Mouse (Mus musculus): ENCODE results near the gene Sgms2.

Sgms2 gene

DNA sequence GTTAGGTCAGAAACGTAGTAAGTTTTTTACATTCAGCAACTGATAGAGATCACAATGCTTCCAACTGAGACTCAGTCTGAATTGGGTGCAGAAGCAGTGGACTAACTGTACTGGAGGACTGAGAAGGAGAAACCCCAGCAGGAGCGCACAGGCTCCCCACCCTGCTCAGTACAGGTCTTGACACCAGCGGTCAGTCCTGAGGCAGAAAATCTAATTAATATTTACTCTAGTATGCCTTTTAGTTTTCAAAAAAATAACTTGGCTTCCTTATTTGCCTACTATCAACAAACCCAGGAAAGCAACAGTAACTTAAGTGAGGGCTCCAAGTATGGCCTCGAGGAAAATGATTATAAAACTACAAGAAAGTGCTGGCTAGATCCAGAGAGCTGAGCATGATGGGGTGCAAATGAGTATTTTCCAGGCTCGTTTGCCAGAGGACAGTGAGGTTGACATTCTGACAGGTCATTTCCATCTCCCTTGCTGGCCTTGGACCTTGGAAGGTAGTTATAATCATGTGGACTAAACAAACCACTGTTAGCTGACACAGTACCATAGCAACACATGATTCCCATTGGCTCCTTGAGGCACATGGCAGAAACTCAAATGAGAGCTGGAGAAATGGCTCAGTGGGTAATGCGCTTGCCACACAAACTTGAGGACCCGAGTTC lies 25.3 kb upstream of the Sgms2 start:
- Histone ChIP-seq H3K9me3 (ENCODE audit: low read length) (no peaks in the 10 kb centered on the region), H3K36me3 (ENCODE audit: insufficient read depth, low read length) (no peaks in the 10 kb centered on the region), H3K27me3 (ENCODE audit: insufficient read depth, low read length) (no peaks in the 10 kb centered on the region), H3K4me1 (replicated peaks; ENCODE audit: low read depth, low read length) (peaks cover 12% of the 10 kb centered on the region), H3K4me3 (replicated peaks; ENCODE audit: low read length) (no peak overlapping the region)
- TF ChIP-seq POU5F1 (IDR thresholded peaks at IDR 0.05; ENCODE audit: borderline replicate concordance, low read length) (no peak), NANOG (IDR thresholded peaks at IDR 0.05; ENCODE audit: borderline replicate concordance, low read length) (no peak), CTCF (conservative IDR thresholded peaks at IDR 0.05; ENCODE audit: low read length) (no peak)

DNA sequence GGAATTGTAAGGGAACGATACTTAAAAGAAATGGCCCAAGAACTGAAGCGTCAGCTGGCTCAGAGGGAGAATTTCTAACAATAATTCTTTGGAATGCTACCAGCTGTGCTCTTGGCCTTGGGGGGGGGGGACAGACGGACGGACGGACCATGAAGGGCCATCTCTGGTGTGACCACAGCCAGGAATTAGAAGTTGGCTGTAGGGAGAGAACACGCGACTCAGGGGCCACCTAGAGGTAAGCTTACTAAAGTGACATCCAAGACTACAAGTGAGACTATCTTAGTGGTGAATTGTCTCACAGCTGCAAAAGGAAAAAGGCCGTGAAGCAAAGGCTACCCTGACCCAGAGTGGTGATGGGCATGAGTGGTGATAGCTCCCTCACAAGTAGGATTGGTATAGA lies 20.4 kb upstream of the Sgms2 start:
- Histone ChIP-seq H3K36me3 (ENCODE audit: insufficient read depth, low read length) (no peaks in the 10 kb centered on the region), H3K4me3 (replicated peaks; ENCODE audit: low read length) (no peak overlapping the region), H3K9me3 (ENCODE audit: low read length) (no peaks in the 10 kb centered on the region), H3K4me1 (replicated peaks; ENCODE audit: low read depth, low read length) (no peaks in the 10 kb centered on the region), H3K27me3 (ENCODE audit: insufficient read depth, low read length) (no peaks in the 10 kb centered on the region)
- TF ChIP-seq CTCF (conservative IDR thresholded peaks at IDR 0.05; ENCODE audit: low read length), result no peak
- no peak for TF ChIP-seq NANOG (IDR thresholded peaks at IDR 0.05; ENCODE audit: borderline replicate concordance, low read length)
- no peak for TF ChIP-seq POU5F1 (IDR thresholded peaks at IDR 0.05; ENCODE audit: borderline replicate concordance, low read length)

DNA sequence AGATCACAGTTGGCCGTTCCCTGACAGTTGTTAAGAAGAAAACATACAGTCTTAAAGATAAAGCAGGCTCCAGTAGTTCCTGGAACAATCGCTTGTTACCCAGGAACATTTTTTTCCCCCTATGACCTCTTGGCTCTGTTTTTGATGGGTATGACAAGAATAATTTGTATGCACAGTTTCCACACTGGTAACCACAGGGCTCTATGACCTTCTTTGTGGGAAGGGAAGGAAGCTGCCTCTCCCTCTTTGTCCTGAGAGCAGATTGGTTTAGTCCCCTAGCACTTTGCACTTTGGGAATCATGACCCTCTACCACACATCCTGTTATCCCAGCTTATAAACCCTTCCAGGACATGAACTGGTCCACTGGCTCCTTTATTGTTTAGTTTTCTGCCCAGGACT lies 16.8 kb upstream of the Sgms2 start:
- Histone ChIP-seq H3K9me3 (ENCODE audit: low read length) (no peaks in the 10 kb centered on the region), H3K36me3 (ENCODE audit: insufficient read depth, low read length) (no peaks in the 10 kb centered on the region), H3K4me1 (replicated peaks; ENCODE audit: low read depth, low read length) (no peaks in the 10 kb centered on the region), H3K27me3 (ENCODE audit: insufficient read depth, low read length) (peaks cover 5% of the 10 kb centered on the region; the same call in 1 of the 2 replicates), H3K4me3 (replicated peaks; ENCODE audit: low read length) (no peak overlapping the region)
- TF ChIP-seq NANOG (IDR thresholded peaks at IDR 0.05; ENCODE audit: borderline replicate concordance, low read length) (no peak), POU5F1 (IDR thresholded peaks at IDR 0.05; ENCODE audit: borderline replicate concordance, low read length) (no peak), CTCF (conservative IDR thresholded peaks at IDR 0.05; ENCODE audit: low read length) (no peak)

DNA sequence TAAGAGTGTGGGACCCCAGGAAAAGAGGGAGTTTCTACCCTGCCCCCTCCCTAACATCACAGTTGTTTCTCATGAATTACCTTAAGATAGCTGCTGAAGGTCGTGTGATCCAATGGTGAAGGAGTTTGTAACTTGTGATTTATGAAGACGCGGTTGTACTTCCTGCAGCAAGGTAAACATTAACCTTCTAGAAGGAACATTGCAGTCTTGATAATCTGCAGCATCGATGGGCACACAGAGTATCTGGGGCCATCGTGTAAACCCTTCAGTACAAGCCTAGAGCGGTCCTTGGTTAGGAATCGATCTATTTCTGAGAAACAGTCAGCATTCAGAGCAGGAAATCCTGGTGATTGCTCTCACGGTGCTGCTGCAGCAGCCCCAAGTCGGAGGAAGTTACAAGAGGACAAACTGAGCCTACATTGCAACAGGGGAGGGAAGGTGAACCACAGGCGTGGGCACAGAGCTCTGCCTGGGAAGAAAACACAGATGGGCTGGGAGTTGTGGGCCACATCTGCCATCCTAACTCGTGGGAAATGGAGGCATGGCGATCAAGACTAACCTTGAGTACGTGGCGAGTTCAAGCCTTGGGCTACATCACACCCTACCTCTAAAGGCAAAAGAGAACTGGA lies 13.5 kb upstream of the Sgms2 start:
- no peak for TF ChIP-seq CTCF (conservative IDR thresholded peaks at IDR 0.05; ENCODE audit: low read length)
- no peak for TF ChIP-seq POU5F1 (IDR thresholded peaks at IDR 0.05; ENCODE audit: borderline replicate concordance, low read length)
- no peak for TF ChIP-seq NANOG (IDR thresholded peaks at IDR 0.05; ENCODE audit: borderline replicate concordance, low read length)
- Histone ChIP-seq H3K36me3 (ENCODE audit: insufficient read depth, low read length) (no peaks in the 10 kb centered on the region), H3K4me1 (replicated peaks; ENCODE audit: low read depth, low read length) (no peaks in the 10 kb centered on the region), H3K4me3 (replicated peaks; ENCODE audit: low read length) (no peak overlapping the region), H3K9me3 (ENCODE audit: low read length) (no peaks in the 10 kb centered on the region), H3K27me3 (ENCODE audit: insufficient read depth, low read length) (peaks cover 5% of the 10 kb centered on the region; the same call in 1 of the 2 replicates)

DNA sequence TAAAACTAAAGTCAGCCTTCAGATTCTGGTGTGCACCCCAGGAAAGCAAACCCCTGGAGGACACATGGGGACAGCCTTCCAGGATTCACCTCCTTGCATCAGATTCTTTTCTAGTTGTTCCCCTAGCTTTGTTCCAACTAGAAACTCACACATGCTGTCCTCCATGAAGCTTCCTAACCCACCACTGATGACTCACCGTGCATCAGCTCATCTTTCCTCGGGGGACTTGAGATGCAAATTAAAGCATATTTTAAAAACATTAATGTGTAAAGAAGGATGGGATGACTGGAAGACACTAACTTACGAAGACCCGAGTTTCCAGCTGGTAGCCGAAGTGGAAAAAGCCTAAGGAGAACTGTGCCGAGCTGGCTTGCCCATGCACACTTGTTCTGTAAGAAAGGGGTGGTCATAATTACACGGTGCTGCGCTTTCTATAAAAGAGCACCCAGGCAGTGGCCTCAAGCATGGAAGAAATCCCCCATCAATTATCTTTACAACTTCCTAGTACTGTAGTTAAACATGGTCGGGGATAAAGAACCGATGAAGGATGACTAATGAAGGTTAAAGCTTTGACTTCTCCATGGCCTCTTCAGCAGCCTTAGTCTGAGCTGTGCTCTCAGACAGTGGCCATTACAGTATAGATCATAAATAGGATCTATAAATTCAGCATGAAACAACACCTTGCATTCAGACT lies 10.6 kb upstream of the Sgms2 start:
- no peaks in the 10 kb centered on the region for H3K36me3 ChIP-seq (ENCODE audit: insufficient read depth, low read length)
- no peaks in the 10 kb centered on the region for H3K9me3 ChIP-seq (ENCODE audit: low read length)
- no peak for TF ChIP-seq NANOG (IDR thresholded peaks at IDR 0.05; ENCODE audit: borderline replicate concordance, low read length)
- no peak for TF ChIP-seq CTCF (conservative IDR thresholded peaks at IDR 0.05; ENCODE audit: low read length)
- TF ChIP-seq POU5F1 (IDR thresholded peaks at IDR 0.05; ENCODE audit: borderline replicate concordance, low read length), result no peak
- H3K27me3 ChIP-seq (ENCODE audit: insufficient read depth, low read length), result peaks cover 5% of the 10 kb centered on the region; the same call in 1 of the 2 replicates
- no peak overlapping the region for H3K4me3 ChIP-seq (replicated peaks; ENCODE audit: low read length)
- no peaks in the 10 kb centered on the region for H3K4me1 ChIP-seq (replicated peaks; ENCODE audit: low read depth, low read length)

DNA sequence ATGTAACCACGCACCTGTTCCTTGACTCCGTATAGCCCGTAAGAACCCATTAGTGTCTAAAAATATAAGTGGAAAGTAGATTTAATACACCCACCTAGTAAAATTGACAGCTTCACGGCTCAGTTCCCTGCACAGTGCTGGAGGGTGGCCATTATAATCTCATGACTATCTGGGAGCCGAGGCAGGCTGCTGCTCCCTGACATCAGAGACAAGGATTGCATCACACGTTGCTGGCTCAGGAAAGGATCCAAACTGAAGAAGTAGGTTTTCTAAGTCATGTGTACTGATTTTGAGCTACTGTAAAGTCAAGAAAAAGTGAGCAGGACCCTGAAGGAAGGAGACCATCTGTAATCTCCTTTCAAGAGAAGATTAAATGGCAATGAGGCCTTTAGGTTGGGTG lies 8.4 kb upstream of the Sgms2 start:
- Histone ChIP-seq H3K4me3 (replicated peaks; ENCODE audit: low read length) (no peak overlapping the region), H3K27me3 (ENCODE audit: insufficient read depth, low read length) (peaks cover 7% of the 10 kb centered on the region; the same call in 1 of the 2 replicates), H3K4me1 (replicated peaks; ENCODE audit: low read depth, low read length) (no peaks in the 10 kb centered on the region), H3K9me3 (ENCODE audit: low read length) (no peaks in the 10 kb centered on the region), H3K36me3 (ENCODE audit: insufficient read depth, low read length) (no peaks in the 10 kb centered on the region)
- TF ChIP-seq NANOG (IDR thresholded peaks at IDR 0.05; ENCODE audit: borderline replicate concordance, low read length), result no peak
- no peak for TF ChIP-seq POU5F1 (IDR thresholded peaks at IDR 0.05; ENCODE audit: borderline replicate concordance, low read length)

DNA sequence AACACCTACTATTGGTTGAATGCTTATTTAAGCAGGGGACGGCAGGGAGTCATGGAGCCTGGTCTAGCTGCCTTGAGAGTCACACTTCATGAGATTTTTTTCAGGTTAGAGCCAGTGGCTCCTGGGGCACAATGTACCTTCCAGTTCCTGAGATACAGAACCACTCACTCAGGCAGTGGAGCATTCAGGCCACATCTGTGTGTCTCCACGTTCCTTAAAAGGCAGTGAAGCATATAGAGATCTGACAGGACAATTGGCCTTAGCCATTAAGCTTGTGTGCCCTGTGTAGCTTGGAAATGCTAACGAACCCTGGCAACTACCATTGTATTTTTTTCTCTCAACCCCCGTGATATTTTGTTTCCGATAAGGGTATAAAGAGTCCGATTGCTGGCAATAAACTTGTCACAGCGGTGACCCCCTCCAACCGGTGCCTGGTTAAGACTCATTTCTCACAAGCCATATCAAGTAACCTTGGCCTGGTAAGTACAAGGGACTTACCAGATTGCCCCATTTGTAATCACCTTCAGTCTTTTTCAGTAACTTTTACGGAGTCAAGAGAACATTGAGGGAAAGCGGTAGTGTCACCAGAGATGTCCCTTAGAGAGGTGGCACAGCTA lies 5.4 kb upstream of the Sgms2 start:
- 0 out of 2 replicates have a peak, but pooled peaks cover 3% of the 10 kb centered on the region for H3K27me3 ChIP-seq (ENCODE audit: insufficient read depth, low read length)
- TF ChIP-seq NANOG (IDR thresholded peaks at IDR 0.05; ENCODE audit: borderline replicate concordance, low read length) (no peak), POU5F1 (IDR thresholded peaks at IDR 0.05; ENCODE audit: borderline replicate concordance, low read length) (no peak), CTCF (conservative IDR thresholded peaks at IDR 0.05; ENCODE audit: low read length) (no peak)
- no peak overlapping the region for H3K4me3 ChIP-seq (replicated peaks; ENCODE audit: low read length)

DNA sequence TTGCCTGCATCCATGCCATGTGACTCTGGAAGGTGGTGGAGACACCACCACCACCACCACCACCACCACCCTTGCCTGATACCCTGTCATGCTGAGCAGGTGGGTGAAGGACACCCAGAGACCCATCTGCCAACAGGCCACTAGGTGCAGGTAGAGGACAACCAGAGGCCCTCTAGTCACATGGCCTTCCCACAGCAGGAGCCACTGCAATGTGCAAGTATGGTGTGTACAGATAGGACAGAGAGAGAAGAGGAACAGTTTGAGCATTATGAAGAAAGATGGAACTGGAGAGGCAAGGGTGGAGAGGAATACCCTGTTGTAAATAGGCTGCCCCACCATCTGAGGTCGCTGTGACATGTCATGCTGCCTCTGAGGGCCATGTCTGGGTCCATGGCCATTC lies 3.9 kb upstream of the Sgms2 start:
- Histone ChIP-seq H3K4me3 (replicated peaks; ENCODE audit: low read length) (no peak overlapping the region), H3K9me3 (ENCODE audit: low read length) (no peaks in the 10 kb centered on the region), H3K4me1 (replicated peaks; ENCODE audit: low read depth, low read length) (peaks cover 28% of the 10 kb centered on the region), H3K27me3 (ENCODE audit: insufficient read depth, low read length) (peaks cover 9% of the 10 kb centered on the region), H3K36me3 (ENCODE audit: insufficient read depth, low read length) (no peaks in the 10 kb centered on the region)
- TF ChIP-seq NANOG (IDR thresholded peaks at IDR 0.05; ENCODE audit: borderline replicate concordance, low read length), result no peak
- TF ChIP-seq CTCF (conservative IDR thresholded peaks at IDR 0.05; ENCODE audit: low read length), result no peak
- no peak for TF ChIP-seq POU5F1 (IDR thresholded peaks at IDR 0.05; ENCODE audit: borderline replicate concordance, low read length)

More for the DNA sequence above, 5.4 kb upstream of the Sgms2 start:
- Histone ChIP-seq H3K9me3 (ENCODE audit: low read length) (no peaks in the 10 kb centered on the region), H3K36me3 (ENCODE audit: insufficient read depth, low read length) (no peaks in the 10 kb centered on the region), H3K4me1 (replicated peaks; ENCODE audit: low read depth, low read length) (peaks cover 18% of the 10 kb centered on the region)
